Mouse (Mus musculus) adrenal gland, postnatal 25 days (tissue): ENCODE results near the gene Kdm2a. TPM values are rescaled to one million over a fixed set of nuclear protein-coding genes. Genes with fewer than 3 reads are reported as not detected.
A peak's percentile ranks its signal among the peaks of the same experiment; 100 is the strongest.

Experiments used
- DNase-seq: peaks from one replicate; pipeline ENCODE4 v3.0.0; 2021; ENCODE audit warnings: mixed read lengths
- total RNA-seq: library from RNA; stranded (reverse); gene quantifications from 2 replicates; pipeline ENCODE4 v1.2.3, GENCODE M21; 2021

The Kdm2a gene
- total RNA-seq, 1 experiment from 2014 or later, result 116 TPM

DNA sequence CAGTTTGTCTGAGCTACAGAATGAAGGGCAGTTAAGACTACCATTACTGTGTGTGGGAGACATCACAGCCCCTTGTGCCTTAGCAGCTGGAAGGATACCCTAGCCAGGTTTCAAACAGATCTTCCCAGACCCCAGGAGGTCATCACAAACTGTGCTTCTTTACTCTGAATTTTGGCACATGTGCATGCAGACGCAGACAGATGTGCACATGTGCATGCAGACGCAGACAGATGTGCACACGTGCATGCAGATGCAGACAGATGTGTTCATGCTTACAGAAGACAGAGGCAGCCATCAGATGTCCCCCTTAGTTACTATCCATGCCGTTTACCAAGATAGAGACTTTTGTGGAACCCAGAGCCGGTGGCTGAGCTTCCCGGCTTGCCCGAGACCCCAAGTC is 99.0 kb downstream of the Kdm2a start:
- DNase-seq, result no peak

DNA sequence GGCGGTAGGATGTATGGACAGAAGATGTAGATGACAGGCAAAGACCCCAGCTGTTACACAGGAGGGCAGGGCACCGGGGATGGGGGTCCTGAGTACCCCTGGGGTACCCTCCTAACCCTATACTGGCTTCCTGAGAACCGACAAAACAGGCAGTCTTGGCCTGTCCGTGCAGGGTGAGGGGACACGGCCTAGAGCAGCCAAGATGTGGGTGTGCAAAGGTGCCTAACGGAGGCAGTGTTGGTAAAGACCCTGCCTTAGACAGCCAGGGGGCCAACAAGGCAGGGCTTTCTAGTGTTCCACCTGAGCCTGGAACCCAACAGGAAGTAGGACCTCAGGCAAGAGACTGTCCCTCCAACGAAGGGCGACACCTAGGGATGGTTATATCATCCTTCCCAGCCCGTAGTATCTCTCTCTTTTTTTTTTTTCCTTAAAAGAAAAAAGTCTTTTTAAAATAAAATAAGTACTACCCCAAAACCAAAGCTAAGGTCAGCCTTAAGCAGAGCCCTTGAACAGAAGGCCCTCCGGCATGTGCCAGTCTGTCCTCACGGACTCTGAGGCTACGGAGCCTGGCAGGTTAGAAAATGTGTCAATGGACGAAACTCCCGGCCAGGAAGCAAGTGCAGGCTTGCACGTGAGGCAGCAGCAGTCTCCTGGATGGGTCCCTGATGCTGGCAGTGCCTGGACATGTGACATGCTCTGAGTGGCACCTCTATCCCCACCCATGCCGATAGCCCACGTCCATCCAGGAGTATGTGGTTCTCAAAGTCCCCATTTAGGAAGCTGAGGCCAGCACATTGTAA is 99.6 kb downstream of the Kdm2a start:
- DNase-seq, result no peak

DNA sequence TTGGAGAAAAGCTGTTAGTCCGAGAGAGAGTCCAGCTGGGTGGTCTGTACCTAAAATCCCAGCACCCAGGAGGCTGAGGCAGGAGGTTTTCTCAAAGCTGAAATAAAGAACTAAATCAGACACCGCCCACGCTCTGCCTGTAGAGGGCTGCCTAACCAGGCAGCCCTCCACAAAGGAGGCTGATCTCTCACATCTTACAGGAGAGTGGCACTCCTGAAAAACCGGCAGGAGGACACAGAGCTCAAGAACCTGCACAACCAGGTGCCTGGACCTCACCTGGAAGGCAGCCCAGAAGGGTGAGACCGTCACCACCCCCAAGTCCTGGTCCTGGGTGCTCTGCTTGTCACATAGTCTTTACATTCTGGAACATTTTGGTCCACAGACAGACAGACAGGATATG is 100.2 kb downstream of the Kdm2a start:
- no peak for DNase-seq

DNA sequence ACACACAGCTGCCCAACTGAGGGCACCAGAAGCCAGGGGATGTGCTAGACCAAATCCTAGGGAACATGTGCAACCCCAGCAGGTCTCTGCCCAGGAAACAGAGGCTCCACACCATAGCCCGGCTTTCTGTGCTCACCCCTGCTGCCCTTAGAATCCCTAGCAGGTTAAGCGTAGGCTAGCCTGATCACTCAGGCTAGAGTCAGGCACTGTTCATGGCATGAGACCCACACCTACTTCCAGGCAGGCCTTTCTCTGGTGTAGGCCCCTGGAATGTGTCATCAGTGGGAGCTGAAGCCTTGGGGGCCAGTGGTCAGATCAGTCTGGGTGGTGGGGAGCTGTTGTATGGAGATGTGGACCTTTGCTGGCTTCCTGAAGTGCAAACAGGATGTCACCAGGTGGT is 101.5 kb downstream of the Kdm2a start:
- no peak for DNase-seq

DNA sequence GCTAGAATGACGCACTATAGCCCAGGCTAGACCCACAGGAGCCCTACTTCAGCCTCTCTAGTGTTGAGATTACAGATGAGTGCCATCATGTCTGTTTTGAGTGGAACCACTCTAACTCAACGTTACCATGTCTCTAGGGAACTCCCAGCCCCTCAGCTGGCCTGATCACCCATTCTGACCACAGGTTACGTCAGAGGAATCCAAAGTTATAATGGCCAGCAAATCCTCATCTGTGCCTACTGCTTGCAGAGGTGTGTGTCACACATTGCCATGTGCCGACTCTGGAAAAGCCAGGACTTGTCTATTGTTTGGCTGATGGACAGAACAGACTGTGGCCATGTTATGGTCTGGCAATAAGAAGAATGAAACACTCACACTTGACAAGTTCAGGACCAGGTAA is 102.7 kb downstream of the Kdm2a start:
- no peak for DNase-seq

DNA sequence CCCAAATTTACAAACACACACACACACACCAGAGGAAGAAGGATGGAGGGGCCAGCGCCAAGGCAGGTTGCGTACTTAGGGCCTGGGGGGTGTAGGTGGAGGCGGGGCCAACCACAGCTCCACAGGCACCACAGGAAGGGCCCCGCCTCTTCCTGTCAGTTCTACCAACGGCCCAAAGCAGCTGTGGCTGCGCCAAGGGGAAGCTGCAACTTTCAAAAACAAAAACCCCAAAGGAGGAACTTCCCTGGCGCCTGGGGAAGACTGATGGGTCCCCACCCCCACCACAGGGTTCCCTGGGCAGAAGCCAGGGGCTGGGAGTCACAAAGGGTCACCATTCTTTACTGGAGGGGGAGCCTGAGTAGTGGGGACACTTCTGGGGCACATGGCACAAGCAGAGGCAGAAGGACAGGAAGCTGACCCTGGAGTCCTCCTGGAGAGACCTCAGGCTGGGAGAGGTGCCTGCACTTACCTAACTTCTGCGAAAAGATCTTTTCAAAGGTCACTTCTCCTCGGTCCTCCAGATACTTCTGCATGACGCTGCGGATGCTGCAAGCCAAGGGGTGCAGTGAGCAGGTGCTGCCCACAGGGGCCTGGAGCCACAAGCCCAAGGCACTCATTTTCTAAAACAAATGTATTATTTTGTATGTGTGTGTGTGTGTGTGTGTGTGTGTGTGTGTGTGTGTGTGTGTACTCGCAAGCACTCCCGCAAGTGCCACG is 103.5 kb downstream of the Kdm2a start:
- peak; percentile 41 for DNase-seq

- DNase-seq, result no peak
Measured at GRCm38 (mm10) chr19:4291161-4291560, 106.9 kb downstream of the Kdm2a start.

GRCm38 (mm10) chr19:4290749-4291148 is 107.3 kb downstream of the Kdm2a start:
- no peak for DNase-seq

DNA sequence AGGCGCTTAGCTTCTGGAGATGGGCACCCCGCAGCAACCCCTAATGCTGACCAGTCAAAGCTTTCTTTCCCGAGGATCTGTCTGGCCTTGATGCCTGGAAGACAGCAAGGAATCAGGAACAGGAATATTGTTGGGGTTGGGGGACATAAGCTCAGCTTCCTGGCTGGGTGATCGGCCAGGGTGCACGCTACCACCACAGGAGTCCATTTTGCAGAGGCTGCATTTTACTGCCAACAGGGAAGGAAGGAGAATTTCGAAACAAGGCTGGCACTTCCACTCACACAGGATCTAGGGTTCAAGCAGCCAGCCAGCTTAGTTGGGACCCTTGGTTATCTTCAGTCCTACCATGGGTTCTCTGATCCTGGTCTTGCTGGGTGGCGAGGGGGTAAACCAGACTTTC is 114.4 kb downstream of the Kdm2a start:
- no peak for DNase-seq

DNA sequence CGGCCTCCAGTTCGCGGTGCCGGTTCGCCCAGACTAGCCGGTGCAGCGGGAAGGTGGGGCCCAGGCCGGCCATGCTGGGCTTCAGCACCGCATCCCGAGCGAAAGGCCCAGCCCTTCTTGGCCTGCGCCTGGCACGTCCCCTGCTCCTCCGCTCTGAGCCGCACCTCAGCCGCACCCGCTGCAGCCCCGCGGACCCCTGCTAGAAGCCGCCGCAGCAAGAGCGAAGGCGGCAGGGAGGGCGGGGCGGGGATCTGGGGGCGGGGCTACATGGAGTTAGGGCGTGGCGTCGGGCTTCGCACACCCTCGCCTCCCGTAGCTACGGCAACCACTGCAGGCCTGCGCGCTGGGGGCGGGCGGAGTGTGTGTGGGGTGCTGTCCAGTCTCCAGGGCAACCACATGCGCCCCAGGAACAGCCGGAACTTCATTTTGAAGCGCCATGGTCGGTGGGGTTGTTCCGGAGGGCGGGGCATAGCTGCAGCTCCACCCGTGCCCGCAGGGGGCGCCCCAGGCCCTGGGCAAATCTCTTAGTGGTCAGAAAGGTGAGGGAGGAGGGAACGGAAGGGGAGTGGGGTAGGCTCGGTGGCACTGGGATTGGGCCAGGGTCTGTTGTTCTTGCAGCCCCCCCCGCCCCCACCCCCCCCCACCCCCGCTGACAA is 115.1 kb downstream of the Kdm2a start, which contains the start of gene Ankrd13d:
Gene Ankrd13d, minus strand, starts transcription at position 240 of the 656 bp plus-strand sequence.
- peak; percentile 83 for DNase-seq

GRCm38 (mm10) chr19:4280425-4280824 is 117.7 kb downstream of the Kdm2a start:
- DNase-seq, result no peak

GRCm38 (mm10) chr19:4279487-4279886 is 118.6 kb downstream of the Kdm2a start:
- no peak for DNase-seq

GRCm38 (mm10) chr19:4270972-4271371 is 127.1 kb downstream of the Kdm2a start:
- DNase-seq, result no peak

DNA sequence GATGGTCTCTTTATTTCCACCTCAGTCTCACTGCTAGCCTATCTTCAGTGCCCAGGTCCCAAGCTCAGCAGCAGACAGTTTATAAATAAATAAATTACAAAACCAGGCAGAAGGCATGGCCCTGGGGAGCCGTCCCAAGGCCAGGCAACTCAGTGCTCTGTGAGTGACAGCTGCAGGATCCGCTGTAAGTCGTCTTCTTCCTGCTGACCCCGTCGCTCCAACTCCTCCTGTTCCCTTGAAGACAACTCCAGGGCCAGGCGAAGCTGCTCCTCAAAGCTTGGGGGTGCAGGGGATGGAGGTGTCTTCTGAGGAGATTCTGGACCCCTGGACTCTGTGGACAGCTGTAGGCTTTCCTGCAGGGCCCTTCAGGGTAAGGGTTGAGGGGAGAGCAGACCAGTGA is 127.9 kb downstream of the Kdm2a start:
- peak; percentile 41 for DNase-seq

DNA sequence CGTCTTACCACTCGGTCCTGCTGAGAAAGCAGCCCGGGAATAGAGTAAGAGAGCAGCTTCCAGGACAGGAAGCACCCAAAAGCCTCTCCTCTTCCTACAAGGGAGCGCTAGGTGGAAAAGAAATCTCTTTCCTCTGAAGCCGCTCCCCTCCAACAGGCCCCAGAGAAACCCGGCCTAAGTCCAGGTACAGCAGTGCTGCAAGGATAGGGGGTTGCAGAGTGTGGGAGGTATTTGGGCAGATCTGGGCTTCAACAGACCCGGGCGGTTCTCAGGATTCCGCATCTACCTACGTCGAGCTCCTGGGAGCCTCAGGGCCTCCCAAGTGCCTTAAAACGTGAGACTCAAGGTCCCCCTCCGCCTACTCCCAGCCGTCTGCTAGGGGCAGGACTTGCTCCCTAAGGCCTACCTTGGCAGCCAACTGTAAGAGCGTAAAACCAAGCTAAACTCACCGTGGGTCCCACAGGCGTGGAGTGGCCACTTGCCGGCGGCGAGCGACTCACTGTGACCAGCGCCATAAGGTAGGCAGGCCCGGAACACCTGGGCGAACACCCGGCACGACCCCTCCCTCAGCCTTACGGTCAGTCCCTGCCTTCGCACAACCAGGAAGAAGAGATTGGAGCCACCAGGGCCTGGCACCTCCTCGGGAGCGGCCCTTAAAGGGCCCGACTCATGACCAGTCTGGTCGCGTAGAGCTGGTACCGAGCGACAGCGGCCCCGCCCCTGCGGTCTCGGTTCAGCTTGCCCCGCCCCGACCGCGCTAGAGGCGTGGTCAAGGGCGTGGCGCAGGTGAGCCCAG is 129.3 kb downstream of the Kdm2a start, which contains the start of gene Ssh3:
Gene Ssh3, minus strand, starts transcription at position 615 of the 796 bp plus-strand sequence.
- DNase-seq, result peak; percentile 81

DNA sequence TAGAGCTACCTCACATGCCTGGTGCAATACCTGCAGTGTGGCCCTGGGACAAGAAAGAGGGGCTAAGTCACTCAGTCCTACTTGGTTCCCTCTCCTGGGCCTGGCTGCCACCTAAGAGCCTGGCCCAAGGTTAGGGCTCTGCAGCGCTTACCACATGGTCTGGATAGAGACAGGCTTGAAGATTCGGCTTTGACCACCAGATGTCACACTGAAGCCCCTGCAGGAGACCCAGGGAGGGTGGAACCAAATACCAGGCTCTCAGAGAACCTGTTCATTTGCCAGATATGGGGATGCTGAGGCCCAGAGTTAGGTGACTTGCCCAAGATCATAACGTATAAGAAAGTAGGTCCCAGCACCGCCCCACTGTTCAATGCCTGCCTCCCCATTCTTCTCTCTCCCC is 132.1 kb downstream of the Kdm2a start:
- DNase-seq, result no peak

Other genes with a start within 250 kb of the Kdm2a start
- 179 and 226 TPM in 2 replicates for gene Coro1b, start 249.7 kb downstream of the Kdm2a start, total RNA-seq
- gene Ptprcap, start 244.7 kb downstream of the Kdm2a start, total RNA-seq, result 3.9 and 6.0 TPM in 2 replicates
- 48.8 and 52.6 TPM in 2 replicates for gene Rps6kb2, start 234.9 kb downstream of the Kdm2a start, total RNA-seq
- 2.6 and 4.1 TPM in 2 replicates for gene Carns1, start 222.8 kb downstream of the Kdm2a start, total RNA-seq
- gene Tbc1d10c, start 207.0 kb downstream of the Kdm2a start, total RNA-seq, result 1.0 TPM in 1 of 2 replicates, not detected in the other
- gene Ppp1ca, start 206.2 kb downstream of the Kdm2a start, total RNA-seq, result 373 and 392 TPM in 2 replicates
- gene Rad9a, start 196.6 kb downstream of the Kdm2a start, total RNA-seq, result 10.1 and 10.8 TPM in 2 replicates
- 11.0 and 14.5 TPM in 2 replicates for gene Clcf1, start 184.0 kb downstream of the Kdm2a start, total RNA-seq
- gene AC109138.7, start 183.9 kb downstream of the Kdm2a start, total RNA-seq, result not detected in 2 replicates
- 56.8 and 60.4 TPM in 2 replicates for gene Pold4, start 166.4 kb downstream of the Kdm2a start, total RNA-seq
- gene Ssh3, start 129.1 kb downstream of the Kdm2a start, total RNA-seq, result 35.6 and 52.3 TPM in 2 replicates
- gene Ankrd13d, start 115.1 kb downstream of the Kdm2a start, total RNA-seq, result 4.3 and 4.9 TPM in 2 replicates
- gene Grk2, start 92.1 kb downstream of the Kdm2a start, total RNA-seq, result 45.8 and 59.4 TPM in 2 replicates
- gene Rhod, start 41.1 kb upstream of the Kdm2a start, total RNA-seq, result 26.8 and 30.4 TPM in 2 replicates
- 62.2 and 66.7 TPM in 2 replicates for gene Syt12, start 79.2 kb upstream of the Kdm2a start, total RNA-seq
- gene 2010003K11Rik, start 100.3 kb upstream of the Kdm2a start, total RNA-seq, result 22.0 and 34.8 TPM in 2 replicates
- gene Pcx, start 112.2 kb upstream of the Kdm2a start, total RNA-seq, result 488 and 620 TPM in 2 replicates
- 4.6 and 6.0 TPM in 2 replicates for gene Lrfn4, start 217.4 kb upstream of the Kdm2a start, total RNA-seq
- 35.4 and 38.2 TPM in 2 replicates for gene Rce1, start 227.4 kb upstream of the Kdm2a start, total RNA-seq